Mouse (Mus musculus) adrenal gland, adult 18-20 months (tissue): ENCODE measurements at regions not wholly inside any gene's neighbourhood (a gene's known extent, or its start where the extent isn't known, plus 50 kb on each side); places are given as distances from the start of the nearest gene placed in this dataset.
A peak's percentile ranks its signal among the peaks of the same experiment; 100 is the strongest.

Experiments used
- DNase-seq, 2 experiments: peaks; one replicate each; pipeline ENCODE4 v3.0.0; 2021 to 2022; ENCODE audit warnings: low spot score in 2 of 2

GRCm38 (mm10) chr1:89288001-89288400, 166.6 kb upstream of the Agap1 start:
- DNase-seq: no peak

DNA sequence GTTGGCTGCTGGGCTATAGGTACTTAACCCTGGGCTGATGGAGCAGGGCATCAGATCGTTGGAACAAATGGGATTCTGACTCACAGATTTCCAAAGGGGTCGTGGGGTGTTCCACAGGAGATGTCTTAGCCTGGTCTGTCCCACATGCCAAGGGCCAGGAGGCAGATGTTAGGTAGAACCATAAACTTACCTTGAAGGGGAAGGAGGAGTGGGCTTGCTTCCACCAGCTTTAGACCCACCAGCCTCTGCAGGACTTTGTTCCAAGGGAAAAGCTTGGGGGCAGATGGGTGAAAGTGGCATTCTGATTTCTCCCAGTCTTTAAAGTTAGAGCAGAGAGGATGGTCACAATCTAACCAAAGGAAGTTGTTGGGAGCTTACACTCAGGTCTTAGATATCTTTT, 165.7 kb upstream of the Agap1 start:
- DNase-seq: no peak

GRCm38 (mm10) chr1:89296691-89297090, 157.9 kb upstream of the Agap1 start:
- no peak for DNase-seq

DNA sequence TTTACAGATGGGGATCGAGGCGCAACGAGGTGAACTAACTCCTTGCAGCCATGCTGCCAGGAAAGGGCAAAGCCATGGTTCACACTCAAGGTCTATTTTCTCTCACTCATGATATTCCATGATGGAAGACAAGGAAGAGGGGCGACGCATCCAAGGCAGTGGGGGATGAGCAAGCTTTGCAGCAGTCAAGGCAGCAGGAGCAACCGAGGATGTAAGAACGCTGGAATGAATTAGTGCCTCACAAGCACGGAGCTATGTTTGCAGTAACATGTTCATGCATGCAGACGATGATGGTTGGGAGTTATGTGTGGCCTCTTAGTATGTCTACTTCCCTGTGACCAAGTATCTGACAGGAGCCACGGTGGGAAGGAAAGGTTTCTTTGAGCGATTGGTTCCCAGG, 156.8 kb upstream of the Agap1 start:
- no peak for DNase-seq

- DNase-seq: no peak
Measured at GRCm38 (mm10) chr1:89301151-89301550, 153.5 kb upstream of the Agap1 start.

DNA sequence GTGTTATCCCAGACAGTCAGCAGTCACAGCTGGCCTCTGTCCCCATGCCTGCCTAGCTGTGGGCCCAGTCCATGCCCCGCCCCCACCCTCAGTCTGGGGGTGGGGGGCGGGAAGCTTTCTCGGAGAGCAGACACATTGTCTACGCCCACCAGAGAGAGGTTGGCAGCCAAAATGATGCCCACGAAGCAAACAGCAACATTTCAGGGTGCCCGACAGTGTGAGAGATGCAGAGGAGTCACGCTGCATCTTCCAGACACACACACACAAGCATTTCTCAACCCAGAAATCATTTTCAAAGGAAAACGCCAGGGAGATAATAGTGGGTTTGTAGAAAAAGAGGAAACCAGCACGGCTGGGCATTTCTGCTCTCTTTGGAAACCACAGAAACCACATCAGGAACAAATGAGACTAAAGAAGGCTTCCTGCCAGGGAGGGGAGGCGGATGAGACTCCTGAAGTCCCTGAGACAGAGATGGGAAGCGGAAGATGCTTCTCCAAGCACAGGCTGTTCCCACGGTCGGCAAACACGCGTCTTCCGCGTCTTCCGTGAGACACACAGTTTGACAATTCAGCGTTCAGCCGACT, 152.1 kb upstream of the Agap1 start:
- no peak for DNase-seq

- DNase-seq: no peak
Measured at GRCm38 (mm10) chr1:89305171-89305570, 149.4 kb upstream of the Agap1 start.

GRCm38 (mm10) chr1:89308788-89309187, 145.8 kb upstream of the Agap1 start:
- peak; percentile 32 to 33 for DNase-seq

DNA sequence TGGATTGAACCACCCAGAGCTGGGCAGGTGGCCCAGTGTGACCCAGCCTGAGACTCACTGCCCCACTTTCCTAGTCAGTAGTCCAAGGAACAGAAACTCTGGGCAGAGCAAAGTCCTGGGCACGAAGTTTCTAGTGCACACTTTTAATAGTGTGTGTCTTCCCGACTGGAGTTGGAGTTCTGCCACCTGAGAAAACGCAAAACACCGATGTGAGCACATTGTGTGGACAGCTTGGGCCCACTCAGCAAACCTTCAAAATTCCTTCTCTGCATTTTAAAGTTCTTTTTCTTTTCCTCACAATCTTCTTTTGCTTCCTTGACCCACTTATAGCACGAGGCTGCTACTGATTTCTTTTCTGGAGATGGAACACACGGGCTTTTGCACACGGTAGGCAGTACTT, 141.5 kb upstream of the Agap1 start:
- DNase-seq: no peak

- DNase-seq: no peak
Measured at GRCm38 (mm10) chr1:89317897-89318296, 136.7 kb upstream of the Agap1 start.

- peak in 1 of 2 experiments; percentile 3 for DNase-seq
Measured at GRCm38 (mm10) chr1:89318663-89319062, 135.9 kb upstream of the Agap1 start.

DNA sequence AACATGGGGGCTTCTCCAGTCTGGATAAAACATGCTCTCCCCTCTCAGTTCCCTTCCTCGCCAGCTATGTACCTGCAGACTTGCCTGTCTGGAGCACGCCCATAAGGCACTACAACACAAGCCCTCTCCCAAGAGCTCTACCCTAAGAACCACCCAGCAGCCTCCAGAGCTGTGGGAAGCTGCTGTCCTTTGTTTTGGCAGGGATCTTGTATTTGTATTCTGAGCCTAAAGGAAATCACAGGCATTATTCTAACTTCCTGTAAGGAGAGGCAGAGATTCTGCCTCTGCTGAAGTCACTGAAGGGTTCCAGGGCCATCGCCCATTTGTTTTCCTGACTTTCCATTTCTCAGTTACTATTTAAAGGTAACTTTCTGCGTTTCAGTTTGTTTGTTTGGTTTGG, 132.0 kb upstream of the Agap1 start:
- DNase-seq: no peak

DNA sequence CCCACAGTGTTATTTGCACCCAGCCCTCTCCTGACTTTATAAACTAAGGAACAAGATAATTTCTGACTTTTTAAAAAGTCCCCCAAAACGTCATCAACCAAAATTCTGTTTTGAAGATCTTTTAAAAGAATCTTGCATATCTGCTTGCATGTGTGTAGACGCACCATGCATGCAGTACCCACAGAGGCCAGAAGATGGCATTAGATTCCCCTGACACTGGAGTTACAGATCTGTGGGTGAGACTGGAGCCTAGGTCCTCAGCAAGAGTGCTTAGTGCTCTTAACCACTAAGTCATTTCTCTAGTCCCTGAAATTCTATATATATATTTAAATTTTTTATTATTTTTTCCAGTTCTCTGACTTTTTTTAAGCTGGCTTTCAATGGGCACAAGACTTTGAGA, 131.5 kb upstream of the Agap1 start:
- DNase-seq: peak; percentile 42 to 67

DNA sequence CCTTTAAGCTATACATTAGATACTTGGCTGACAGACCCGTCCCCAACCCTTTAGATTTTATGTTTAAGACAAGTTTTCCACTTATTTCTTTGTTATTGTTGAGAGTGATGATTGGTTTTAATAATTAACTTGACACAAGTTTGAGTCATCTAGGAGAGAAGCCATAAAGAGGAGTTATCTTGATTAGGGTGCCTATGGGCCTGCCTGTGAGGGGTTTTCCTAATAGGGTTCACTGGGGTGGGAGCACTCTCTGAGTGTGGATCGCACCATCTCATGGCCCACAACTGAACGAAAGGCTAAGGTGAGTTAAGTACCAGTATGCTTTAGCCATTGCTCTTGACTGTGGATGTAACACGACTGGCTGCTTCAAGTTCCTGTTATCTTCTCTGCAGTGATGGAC, 123.3 kb upstream of the Agap1 start:
- no peak for DNase-seq

DNA sequence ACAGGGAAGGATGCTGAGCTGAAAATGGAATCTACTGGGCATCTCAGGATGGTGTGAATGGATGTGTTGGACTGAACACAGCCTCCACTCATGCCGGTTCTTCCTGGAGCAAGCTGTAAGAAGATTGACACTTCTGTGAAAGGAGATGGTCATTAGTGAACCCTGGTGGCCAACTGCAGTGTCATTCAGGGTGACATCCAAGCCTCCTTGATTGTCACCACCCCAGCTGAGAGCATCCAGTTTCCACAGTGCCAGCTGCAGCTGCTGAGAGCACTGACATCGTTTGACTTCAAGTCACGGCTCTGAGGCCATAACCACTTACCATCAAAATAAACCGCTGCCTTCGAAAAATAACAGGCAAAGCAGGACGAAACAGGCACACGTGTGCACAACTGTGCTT, 121.9 kb upstream of the Agap1 start:
- DNase-seq: no peak

- DNase-seq: no peak
Measured at GRCm38 (mm10) chr1:89337861-89338260, 116.7 kb upstream of the Agap1 start.

DNA sequence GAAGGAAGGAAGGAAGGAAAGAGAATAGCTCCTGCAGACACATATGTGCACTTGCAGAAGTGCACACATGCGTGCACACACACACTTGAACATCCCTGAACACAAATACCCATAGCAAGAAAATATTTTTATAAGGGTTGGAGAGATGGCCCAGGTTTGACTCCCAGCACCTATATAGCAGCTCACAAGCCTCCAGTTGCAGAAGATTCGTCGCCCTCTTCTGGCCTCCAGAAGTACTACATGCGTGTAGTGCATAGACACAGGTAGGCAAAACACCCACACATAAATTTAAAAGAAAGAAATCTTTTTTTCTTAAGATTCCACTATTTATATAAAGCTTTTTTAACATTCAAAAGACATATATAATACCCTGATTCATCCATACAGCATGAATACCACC, 111.8 kb upstream of the Agap1 start:
- no peak for DNase-seq

- DNase-seq: peak; percentile 58 to 64
Measured at GRCm38 (mm10) chr1:89344546-89344945, 110.1 kb upstream of the Agap1 start.

DNA sequence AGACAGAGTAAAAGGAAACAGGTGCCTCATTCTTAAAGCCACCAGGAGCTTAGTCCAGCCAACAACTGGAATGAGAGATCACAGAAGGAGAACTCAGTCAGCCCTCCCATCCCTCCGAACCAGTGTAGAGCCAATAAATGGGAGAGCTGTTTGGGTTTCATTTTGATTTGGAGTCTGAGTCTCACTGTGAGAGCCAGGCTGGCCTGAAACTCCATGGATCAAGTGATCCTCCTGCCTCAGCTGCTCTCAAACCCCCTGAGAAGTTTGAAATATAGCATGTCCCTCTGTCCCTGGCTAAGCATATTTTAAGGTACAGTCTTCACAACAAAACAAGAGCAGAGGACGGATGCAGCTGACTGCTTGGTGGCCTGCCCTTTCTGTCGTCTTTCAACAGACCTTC, 107.3 kb upstream of the Agap1 start:
- no peak for DNase-seq

- DNase-seq: no peak
Measured at GRCm38 (mm10) chr1:89352936-89353335, 101.7 kb upstream of the Agap1 start.

DNA sequence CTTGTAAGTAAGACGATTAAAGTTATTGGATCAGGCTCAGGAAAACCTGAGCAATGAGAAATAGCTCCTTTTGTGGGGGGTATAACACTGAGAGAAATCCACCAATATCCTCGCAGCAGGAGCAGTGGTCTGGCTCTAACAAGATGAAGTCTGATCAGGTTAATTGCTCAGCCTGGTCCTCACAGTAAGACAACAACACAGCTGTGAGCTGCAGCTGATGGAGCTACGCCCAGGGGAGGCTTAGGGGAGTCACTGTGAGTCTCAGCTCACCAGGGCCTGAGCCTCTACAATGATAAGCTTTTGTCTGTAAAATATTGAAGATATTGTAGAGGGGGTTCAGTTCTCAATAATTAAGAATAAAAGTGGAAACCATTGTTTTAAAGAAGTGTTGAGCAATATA, 95.3 kb upstream of the Agap1 start:
- DNase-seq: no peak

- DNase-seq: no peak
Measured at GRCm38 (mm10) chr1:89364547-89365305, 89.9 kb upstream of the Agap1 start.

DNA sequence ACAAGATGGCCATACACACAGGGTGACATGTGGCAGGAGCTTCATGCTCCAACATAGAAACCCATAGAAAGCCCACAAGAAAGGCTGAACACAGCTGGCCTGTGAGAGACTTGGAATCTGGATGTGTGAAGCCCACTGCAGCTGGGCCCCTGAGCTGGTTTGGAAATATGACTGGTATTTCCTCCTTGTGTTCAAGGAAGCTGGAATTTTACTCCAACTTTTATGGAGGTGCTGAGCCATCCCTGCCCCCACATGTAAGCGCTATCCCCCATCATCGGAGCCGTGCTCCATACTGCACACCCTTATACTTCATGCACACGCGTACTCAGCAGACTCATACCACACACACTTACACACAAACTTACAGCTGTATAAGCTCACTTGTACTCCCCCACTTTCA, 87.7 kb upstream of the Agap1 start:
- DNase-seq: no peak
